Mouse (Mus musculus): Measurements from ENCODE around the gene Elmo1. TPM values are rescaled to one million over a fixed set of nuclear protein-coding genes. Genes with fewer than 3 reads are reported as not detected.

The Elmo1 gene
- polyA plus RNA-seq, 1 experiment from 2014 or later, result 10.7 TPM

GRCm38 (mm10) chr13:20301760-20302159 is 211.4 kb downstream of the Elmo1 start:
- no peak overlapping the region for H3K4me3 ChIP-seq (ENCODE audit: low read depth, low read length)
- no peaks in the 10 kb centered on the region for H3K36me3 ChIP-seq (ENCODE audit: control insufficient read depth, insufficient read depth, low read length)
- no peak overlapping the region for H3K27ac ChIP-seq (ENCODE audit: low read depth, low read length)
- H3K4me2 ChIP-seq, result no peak overlapping the region
- no peak for ATAC-seq (replicated peaks; ENCODE audit: insufficient number of reproducible peaks, low FRiP score, low TSS enrichment)
- no peak overlapping the region for H3K9ac ChIP-seq (ENCODE audit: low read depth, low read length)
- peaks cover 2% of the 10 kb centered on the region; the same call in 1 of the 2 replicates for H3K4me1 ChIP-seq (ENCODE audit: control insufficient read depth, insufficient read depth, low read length)
- H3K27me3 ChIP-seq (ENCODE audit: control insufficient read depth, insufficient read depth, low read length), result no peaks in the 10 kb centered on the region
- no peaks in the 10 kb centered on the region for H3K9me3 ChIP-seq (replicated peaks; ENCODE audit: control insufficient read depth, low read length)
- 90% methylated on average over 7 of the region's 7 CpGs for WGBS (ENCODE audit: insufficient replicate concordance)

- Histone ChIP-seq H3K27ac (ENCODE audit: low read depth, low read length) (no peak overlapping the region), H3K36me3 (ENCODE audit: control insufficient read depth, insufficient read depth, low read length) (no peaks in the 10 kb centered on the region), H3K4me1 (ENCODE audit: control insufficient read depth, insufficient read depth, low read length) (peaks cover 5% of the 10 kb centered on the region; the same call in 1 of the 2 replicates), H3K27me3 (ENCODE audit: control insufficient read depth, insufficient read depth, low read length) (no peaks in the 10 kb centered on the region), H3K9ac (ENCODE audit: low read depth, low read length) (no peak overlapping the region), H3K4me3 (ENCODE audit: low read depth, low read length) (no peak overlapping the region), H3K9me3 (replicated peaks; ENCODE audit: control insufficient read depth, low read length) (no peaks in the 10 kb centered on the region), H3K4me2 (no peak overlapping the region)
- ATAC-seq (replicated peaks; ENCODE audit: insufficient number of reproducible peaks, low FRiP score, low TSS enrichment), result no peak; the same call in 1 of the 2 replicates
- 76% methylated on average over 4 of the region's 4 CpGs for WGBS (ENCODE audit: insufficient replicate concordance)
Observed at GRCm38 (mm10) chr13:20305621-20306020, 215.2 kb downstream of the Elmo1 start.

- H3K27me3 ChIP-seq (ENCODE audit: control insufficient read depth, insufficient read depth, low read length), result no peaks in the 10 kb centered on the region
- peaks cover 5% of the 10 kb centered on the region; the same call in 1 of the 2 replicates for H3K4me1 ChIP-seq (ENCODE audit: control insufficient read depth, insufficient read depth, low read length)
- no peak overlapping the region for H3K4me2 ChIP-seq
- no peaks in the 10 kb centered on the region for H3K9me3 ChIP-seq (replicated peaks; ENCODE audit: control insufficient read depth, low read length)
- H3K9ac ChIP-seq (ENCODE audit: low read depth, low read length), result no peak overlapping the region
- H3K4me3 ChIP-seq (ENCODE audit: low read depth, low read length), result no peak overlapping the region
- H3K36me3 ChIP-seq (ENCODE audit: control insufficient read depth, insufficient read depth, low read length), result no peaks in the 10 kb centered on the region
- 0 out of 2 replicates have a peak, but pooled peaks have one; percentile 26 for ATAC-seq (replicated peaks; ENCODE audit: insufficient number of reproducible peaks, low FRiP score, low TSS enrichment)
- WGBS (ENCODE audit: insufficient replicate concordance), result 53% methylated on average over 5 of the region's 5 CpGs
- 0 out of 2 replicates have a peak overlapping the region, but pooled peaks have one; percentile 35 for H3K27ac ChIP-seq (ENCODE audit: low read depth, low read length)
Observed at GRCm38 (mm10) chr13:20306180-20307177, 216.1 kb downstream of the Elmo1 start.

- Histone ChIP-seq H3K4me3 (ENCODE audit: low read depth, low read length) (no peak overlapping the region), H3K27me3 (ENCODE audit: control insufficient read depth, insufficient read depth, low read length) (no peaks in the 10 kb centered on the region), H3K9me3 (replicated peaks; ENCODE audit: control insufficient read depth, low read length) (no peaks in the 10 kb centered on the region), H3K4me1 (ENCODE audit: control insufficient read depth, insufficient read depth, low read length) (peaks cover 5% of the 10 kb centered on the region; the same call in 1 of the 2 replicates), H3K4me2 (no peak overlapping the region), H3K9ac (ENCODE audit: low read depth, low read length) (no peak overlapping the region), H3K36me3 (ENCODE audit: control insufficient read depth, insufficient read depth, low read length) (no peaks in the 10 kb centered on the region), H3K27ac (ENCODE audit: low read depth, low read length) (no peak overlapping the region)
- ATAC-seq (replicated peaks; ENCODE audit: insufficient number of reproducible peaks, low FRiP score, low TSS enrichment), result no peak
- whole genome bisulfite sequencing (ENCODE audit: insufficient replicate concordance), result 84% methylated on average over 2 of the region's 2 CpGs
Observed at GRCm38 (mm10) chr13:20307381-20307780, 217.0 kb downstream of the Elmo1 start.

- H3K9ac ChIP-seq (ENCODE audit: low read depth, low read length), result no peak overlapping the region
- peaks cover 5% of the 10 kb centered on the region; the same call in 1 of the 2 replicates for H3K4me1 ChIP-seq (ENCODE audit: control insufficient read depth, insufficient read depth, low read length)
- H3K36me3 ChIP-seq (ENCODE audit: control insufficient read depth, insufficient read depth, low read length), result no peaks in the 10 kb centered on the region
- no peak overlapping the region for H3K27ac ChIP-seq (ENCODE audit: low read depth, low read length)
- no peaks in the 10 kb centered on the region for H3K27me3 ChIP-seq (ENCODE audit: control insufficient read depth, insufficient read depth, low read length)
- WGBS (ENCODE audit: insufficient replicate concordance), result 26% methylated on average over 3 of the region's 3 CpGs
- no peak for ATAC-seq (replicated peaks; ENCODE audit: insufficient number of reproducible peaks, low FRiP score, low TSS enrichment)
- no peak overlapping the region for H3K4me3 ChIP-seq (ENCODE audit: low read depth, low read length)
- H3K9me3 ChIP-seq (replicated peaks; ENCODE audit: control insufficient read depth, low read length), result no peaks in the 10 kb centered on the region
- H3K4me2 ChIP-seq, result no peak overlapping the region
Observed at GRCm38 (mm10) chr13:20311612-20312011, 221.2 kb downstream of the Elmo1 start.

GRCm38 (mm10) chr13:20313345-20313744 is 222.9 kb downstream of the Elmo1 start:
- Histone ChIP-seq H3K27me3 (ENCODE audit: control insufficient read depth, insufficient read depth, low read length) (no peaks in the 10 kb centered on the region), H3K27ac (ENCODE audit: low read depth, low read length) (no peak overlapping the region), H3K36me3 (ENCODE audit: control insufficient read depth, insufficient read depth, low read length) (no peaks in the 10 kb centered on the region), H3K4me3 (ENCODE audit: low read depth, low read length) (no peak overlapping the region), H3K9me3 (replicated peaks; ENCODE audit: control insufficient read depth, low read length) (no peaks in the 10 kb centered on the region), H3K4me1 (ENCODE audit: control insufficient read depth, insufficient read depth, low read length) (no peaks in the 10 kb centered on the region), H3K4me2 (no peak overlapping the region), H3K9ac (ENCODE audit: low read depth, low read length) (no peak overlapping the region)
- WGBS (ENCODE audit: insufficient replicate concordance), result 86% methylated on average over 6 of the region's 6 CpGs
- no peak for ATAC-seq (replicated peaks; ENCODE audit: insufficient number of reproducible peaks, low FRiP score, low TSS enrichment)

- ATAC-seq (replicated peaks; ENCODE audit: insufficient number of reproducible peaks, low FRiP score, low TSS enrichment), result no peak
- H3K9ac ChIP-seq (ENCODE audit: low read depth, low read length), result no peak overlapping the region
- no peak overlapping the region for H3K4me2 ChIP-seq
- H3K9me3 ChIP-seq (replicated peaks; ENCODE audit: control insufficient read depth, low read length), result no peaks in the 10 kb centered on the region
- no peaks in the 10 kb centered on the region for H3K36me3 ChIP-seq (ENCODE audit: control insufficient read depth, insufficient read depth, low read length)
- WGBS (ENCODE audit: insufficient replicate concordance), result 81% methylated on average over 11 of the region's 11 CpGs
- H3K4me3 ChIP-seq (ENCODE audit: low read depth, low read length), result no peak overlapping the region
- H3K4me1 ChIP-seq (ENCODE audit: control insufficient read depth, insufficient read depth, low read length), result no peaks in the 10 kb centered on the region
- no peak overlapping the region for H3K27ac ChIP-seq (ENCODE audit: low read depth, low read length)
- no peaks in the 10 kb centered on the region for H3K27me3 ChIP-seq (ENCODE audit: control insufficient read depth, insufficient read depth, low read length)
Observed at GRCm38 (mm10) chr13:20316139-20316538, 225.7 kb downstream of the Elmo1 start.

GRCm38 (mm10) chr13:20318615-20319219 is 228.3 kb downstream of the Elmo1 start:
- Histone ChIP-seq H3K36me3 (ENCODE audit: control insufficient read depth, insufficient read depth, low read length) (no peaks in the 10 kb centered on the region), H3K9ac (ENCODE audit: low read depth, low read length) (no peak overlapping the region), H3K4me1 (ENCODE audit: control insufficient read depth, insufficient read depth, low read length) (no peaks in the 10 kb centered on the region), H3K9me3 (replicated peaks; ENCODE audit: control insufficient read depth, low read length) (no peaks in the 10 kb centered on the region), H3K4me3 (ENCODE audit: low read depth, low read length) (no peak overlapping the region), H3K27ac (ENCODE audit: low read depth, low read length) (no peak overlapping the region), H3K27me3 (ENCODE audit: control insufficient read depth, insufficient read depth, low read length) (no peaks in the 10 kb centered on the region), H3K4me2 (no peak overlapping the region)
- WGBS (ENCODE audit: insufficient replicate concordance), result 86% methylated on average over 3 of the region's 3 CpGs
- no peak for ATAC-seq (replicated peaks; ENCODE audit: insufficient number of reproducible peaks, low FRiP score, low TSS enrichment)
